Mouse (Mus musculus) hindbrain, embryonic 15.5 days (tissue): ENCODE results near the gene Olfr992. TPM values are rescaled to one million over a fixed set of nuclear protein-coding genes. Genes with fewer than 3 reads are reported as not detected.
"Not testable (repeated sequence)": the region's sequence is repeated elsewhere in the genome, so short reads cannot be mapped to it uniquely, and the experiment has no call there.

ENCODE experiments used
- ATAC-seq: fragments of 200-750 bp; cut with Nextera tagmentation; 2 replicates; pipeline ENCODE4 v1.8.0; 2017; ENCODE audit warnings: low read depth, moderate number of reproducible peaks, moderate TSS enrichment; ENCODE audit not compliant: low FRiP score
- H3K27ac ChIP-seq: fragments of 300-500 bp; sonication (generic); replicated peaks from 2 replicates; pipeline ENCODE4 v1.5.1; 2015; ENCODE audit warnings: mild to moderate bottlenecking, inconsistent platforms
- H3K27me3 ChIP-seq: fragments of 300-500 bp; sonication (generic); 2 replicates; pipeline ENCODE4 v1.6.1; 2015; ENCODE audit warnings: control low read depth, inconsistent platforms
- H3K36me3 ChIP-seq: fragments of 300-500 bp; sonication (generic); 2 replicates; pipeline ENCODE4 v1.6.1; 2015; ENCODE audit warnings: control low read depth, inconsistent platforms
- H3K4me1 ChIP-seq: fragments of 300-500 bp; sonication (generic); replicated peaks from 2 replicates; pipeline ENCODE4 v1.6.1; 2015; ENCODE audit warnings: control low read depth, inconsistent platforms
- H3K4me2 ChIP-seq: fragments of 300-500 bp; sonication (generic); 2 replicates; pipeline ENCODE4 v1.6.1; 2015; ENCODE audit warnings: moderate library complexity, mild to moderate bottlenecking, inconsistent platforms
- H3K4me3 ChIP-seq: fragments of 300-500 bp; sonication (generic); 2 replicates; pipeline ENCODE4 v1.5.1; 2015; ENCODE audit warnings: mild to moderate bottlenecking, inconsistent platforms
- H3K9ac ChIP-seq: fragments of 300-500 bp; sonication (generic); 2 replicates; pipeline ENCODE4 v1.6.1; 2015; ENCODE audit warnings: inconsistent platforms
- H3K9me3 ChIP-seq: fragments of 300-500 bp; sonication (generic); 2 replicates; pipeline ENCODE4 v1.6.1; 2016; ENCODE audit warnings: control low read depth, inconsistent platforms
- WGBS: fragments of 180-500 bp; shearing (Covaris S2); methylation state at CpG from one replicate; pipeline ENCODE4 v1.1.7; 2015; 5-methylcytosine and 5-hydroxymethylcytosine counted together
- polyA plus RNA-seq: library from polyadenylated mRNA; unstranded; fragments of >200 nt; fragmentation: Nextera tagmentation; extraction: Ambion mirVana; gene quantifications from 2 replicates; pipeline ENCODE4 v1.2.1, GENCODE M21; 2015

The Olfr992 gene
- not detected in 2 replicates for polyA plus RNA-seq

- Histone ChIP-seq H3K4me1 (no peaks in the 10 kb centered on the region), H3K4me3 (no peak within 1 kb of the TSS), H3K4me2 (no peak within 1 kb of the TSS), H3K9me3 (no peaks in the 10 kb centered on the region), H3K36me3 (no peaks in the 10 kb centered on the region), H3K9ac (no peak within 1 kb of the TSS), H3K27me3 (no peaks in the 10 kb centered on the region), H3K27ac (no peak within 1 kb of the TSS)
- ATAC-seq: no peak
- 49% methylated on average over 2 of the region's 2 CpGs for WGBS
Observed at GRCm38 (mm10) chr2:85409369-85409768, at the start of gene Olfr992. Olfr992 (minus strand) TSS chr2:85409469.

- no peaks in the 10 kb centered on the region for H3K27me3 ChIP-seq
- WGBS: 30% methylated on average over 1 of the region's 1 CpGs
Observed at GRCm38 (mm10) chr2:85443539-85443938, 34.3 kb upstream of the Olfr992 start, which contains the start of gene Olfr995. Olfr995 (minus strand) TSS chr2:85443639.

DNA sequence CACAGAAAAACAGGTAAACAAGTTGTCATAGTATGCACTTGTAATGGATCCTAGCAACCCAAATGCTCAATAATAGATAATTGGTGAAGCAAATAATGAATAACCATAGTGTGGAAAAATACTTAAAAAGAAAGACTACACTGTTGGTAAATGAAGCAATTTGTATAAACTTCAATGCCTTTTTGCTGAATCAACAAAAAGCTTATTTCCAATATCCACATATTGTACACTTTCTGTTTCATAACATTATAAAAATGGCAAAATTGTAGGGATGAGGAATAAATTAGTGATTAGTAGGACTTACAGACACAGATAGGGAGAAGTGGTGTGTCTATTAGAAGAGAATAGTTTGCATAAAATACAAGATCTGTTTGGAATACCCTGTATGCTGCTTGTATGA, 33.3 kb upstream of the Olfr992 start:
- Histone ChIP-seq H3K4me1 (no peaks in the 10 kb centered on the region), H3K27ac (no peak overlapping the region), H3K9ac (no peak overlapping the region), H3K9me3 (no peaks in the 10 kb centered on the region), H3K27me3 (no peaks in the 10 kb centered on the region), H3K4me3 (no peak overlapping the region), H3K4me2 (no peak overlapping the region), H3K36me3 (no peaks in the 10 kb centered on the region)
- no peak for ATAC-seq

More at GRCm38 (mm10) chr2:85443539-85443938, 34.3 kb upstream of the Olfr992 start, which contains the start of gene Olfr995:
- H3K36me3 ChIP-seq: no peaks in the 10 kb centered on the region
- no peak within 1 kb of the TSS for H3K27ac ChIP-seq
- no peak within 1 kb of the TSS for H3K4me2 ChIP-seq
- H3K9ac ChIP-seq: no peak within 1 kb of the TSS
- no peak within 1 kb of the TSS for H3K4me3 ChIP-seq
- H3K9me3 ChIP-seq: no peaks in the 10 kb centered on the region
- no peak for ATAC-seq
- no peaks in the 10 kb centered on the region for H3K4me1 ChIP-seq

GRCm38 (mm10) chr2:85436351-85436750, 27.1 kb upstream of the Olfr992 start, which contains the start of gene Olfr994:
Olfr994 (minus strand) TSS chr2:85436451.
- no peaks in the 10 kb centered on the region for H3K9me3 ChIP-seq
- 92% methylated on average over 3 of the region's 3 CpGs for WGBS
- H3K9ac ChIP-seq: no peak within 1 kb of the TSS
- no peak within 1 kb of the TSS for H3K27ac ChIP-seq
- no peaks in the 10 kb centered on the region for H3K36me3 ChIP-seq
- no peaks in the 10 kb centered on the region for H3K27me3 ChIP-seq
- H3K4me2 ChIP-seq: no peak within 1 kb of the TSS
- ATAC-seq: no peak
- H3K4me3 ChIP-seq: no peak within 1 kb of the TSS
- no peaks in the 10 kb centered on the region for H3K4me1 ChIP-seq

GRCm38 (mm10) chr2:85425893-85426292, 16.6 kb upstream of the Olfr992 start:
- Histone ChIP-seq H3K4me3 (no peak overlapping the region), H3K4me1 (no peaks in the 10 kb centered on the region), H3K9ac (no peak overlapping the region), H3K27me3 (no peaks in the 10 kb centered on the region), H3K9me3 (no peaks in the 10 kb centered on the region), H3K36me3 (no peaks in the 10 kb centered on the region), H3K4me2 (no peak overlapping the region), H3K27ac (no peak overlapping the region)
- WGBS: 82% methylated on average over 1 of the region's 1 CpGs
- ATAC-seq: no peak

DNA sequence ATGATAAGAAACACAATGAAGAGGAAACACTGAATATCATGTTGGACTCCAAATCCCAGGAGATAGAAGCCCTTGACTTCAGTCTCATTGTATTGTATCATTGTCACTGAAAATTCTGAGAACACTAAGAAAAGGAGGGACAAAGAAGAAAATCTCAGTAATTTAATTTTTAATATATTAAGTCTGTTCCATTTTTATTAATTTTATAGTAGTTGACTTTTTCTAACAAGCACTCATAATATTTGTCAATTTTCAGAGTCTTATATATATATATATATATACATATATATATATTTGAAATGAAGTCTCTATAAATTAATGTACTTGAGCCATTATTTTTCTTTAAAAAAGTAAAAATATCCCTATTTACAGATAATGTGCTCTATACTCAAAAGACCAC, 5.5 kb upstream of the Olfr992 start, which contains the start of gene Olfr993:
Olfr993 (minus strand) TSS at position 101 of the 400 bp plus-strand sequence.
- Histone ChIP-seq H3K9me3 (no peaks in the 10 kb centered on the region), H3K9ac (no peak within 1 kb of the TSS), H3K27me3 (no peaks in the 10 kb centered on the region), H3K4me2 (no peak within 1 kb of the TSS), H3K36me3 (no peaks in the 10 kb centered on the region), H3K4me3 (no peak within 1 kb of the TSS), H3K27ac (no peak within 1 kb of the TSS), H3K4me1 (no peaks in the 10 kb centered on the region)
- no peak for ATAC-seq

- not testable (repeated sequence) for H3K27me3 ChIP-seq, H3K27ac ChIP-seq, ATAC-seq, H3K4me2 ChIP-seq, H3K9ac ChIP-seq, H3K4me3 ChIP-seq, H3K9me3 ChIP-seq, H3K4me1 ChIP-seq, H3K36me3 ChIP-seq
Observed at GRCm38 (mm10) chr2:85363127-85363526, 46.1 kb downstream of the Olfr992 start, which contains the start of gene Olfr988. Olfr988 (minus strand) TSS chr2:85363227.

Other genes with a start within 250 kb of the Olfr992 start
- 10.9 and 11.9 TPM in 2 replicates for gene Lrrc55, start 212.3 kb downstream of the Olfr992 start, polyA plus RNA-seq
- not detected in 2 replicates for gene Olfr987, start 70.2 kb downstream of the Olfr992 start, polyA plus RNA-seq
- not detected in 2 replicates for gene Olfr988, start 46.2 kb downstream of the Olfr992 start, polyA plus RNA-seq
- not detected in 2 replicates for gene Olfr993, start 5.4 kb upstream of the Olfr992 start, polyA plus RNA-seq
- not detected in 2 replicates for gene Olfr994, start 27.0 kb upstream of the Olfr992 start, polyA plus RNA-seq
- gene Olfr995, start 34.2 kb upstream of the Olfr992 start, polyA plus RNA-seq: not detected in 2 replicates
- gene 4833423E24Rik, start 109.6 kb upstream of the Olfr992 start, polyA plus RNA-seq: 0.06 and 0.10 TPM in 2 replicates
- gene Olfr996, start 169.7 kb upstream of the Olfr992 start, polyA plus RNA-seq: not detected in 2 replicates
- not detected in 2 replicates for gene Olfr998, start 179.5 kb upstream of the Olfr992 start, polyA plus RNA-seq
- gene Olfr1000, start 202.4 kb upstream of the Olfr992 start, polyA plus RNA-seq: not detected in 2 replicates
- gene Olfr1002, start 241.2 kb upstream of the Olfr992 start, polyA plus RNA-seq: not detected in 2 replicates